Mouse (Mus musculus) G1E (cell line): ENCODE results near the gene Gm3415. TPM values are rescaled to one million over a fixed set of nuclear protein-coding genes. Genes with fewer than 3 reads are reported as not detected.
"Not testable (repeated sequence)": the region's sequence is repeated elsewhere in the genome, so short reads cannot be mapped to it uniquely, and the experiment has no call there.

ENCODE experiments used
- ATAC-seq: 2 replicates; pipeline ENCODE4 v1.8.0; 2016; ENCODE audit warnings: mild to moderate bottlenecking; ENCODE audit not compliant: insufficient number of reproducible peaks, poor library complexity, low FRiP score, severe bottlenecking; ENCODE audit errors: extremely low read depth
- DNase-seq: peaks from one replicate; pipeline ENCODE4 v3.0.0; 2012; ENCODE audit warnings: low spot score
- H3K27me3 ChIP-seq: 2 replicates; pipeline ENCODE4 v1.6.1; 2012; ENCODE audit warnings: mild to moderate bottlenecking, low read length, inconsistent platforms; ENCODE audit not compliant: insufficient read depth
- H3K36me3 ChIP-seq: replicated peaks from 2 replicates; pipeline ENCODE3; 2012; ENCODE audit warnings: mild to moderate bottlenecking, inconsistent platforms
- H3K4me1 ChIP-seq: 2 replicates; pipeline ENCODE4 v1.6.1; 2012; ENCODE audit warnings: low read depth, low read length, inconsistent platforms, mixed read lengths; ENCODE audit not compliant: insufficient read depth
- H3K4me3 ChIP-seq: 2 replicates; pipeline ENCODE4 v1.5.1; 2012; ENCODE audit warnings: low read depth, mild to moderate bottlenecking, inconsistent platforms, low read length, moderate library complexity, mixed read lengths
- H3K9me3 ChIP-seq: replicated peaks from 2 replicates; pipeline ENCODE4 v1.6.1; 2012; ENCODE audit warnings: inconsistent platforms
- CTCF ChIP-seq: IDR thresholded peaks from 2 replicates; pipeline ENCODE4 v1.5.1; 2012; ENCODE audit warnings: low read depth, low read length, inconsistent platforms, mixed read lengths
- GATA1 ChIP-seq: IDR thresholded peaks from 2 replicates; pipeline ENCODE4 v1.6.1; 2012; ENCODE audit warnings: borderline replicate concordance, low read length, inconsistent platforms, mixed read lengths
- GATA2 ChIP-seq: IDR thresholded peaks from 2 replicates; pipeline ENCODE4 v1.6.1; 2012; ENCODE audit warnings: low read depth, low read length, inconsistent platforms, borderline replicate concordance
- POLR2AphosphoS5 ChIP-seq: IDR thresholded peaks from 2 replicates; pipeline ENCODE4 v1.6.1; 2012; ENCODE audit warnings: low read depth, low read length, inconsistent platforms; ENCODE audit not compliant: insufficient replicate concordance
- TAL1 ChIP-seq: conservative IDR thresholded peaks from 2 replicates; pipeline ENCODE4 v1.6.1; 2012; ENCODE audit warnings: low read depth, low read length, inconsistent platforms, mixed read lengths
- polyA plus RNA-seq: library from polyadenylated mRNA; stranded (reverse); fragments of >175 nt; gene quantifications from 2 replicates; pipeline ENCODE4 v1.2.3, GENCODE M21; 2012
- total RNA-seq, 2 experiments: library from RNA; stranded (forward) in 1 of 2; stranded (reverse) in 1 of 2; fragments of 200-1000 nt in 1 of 2; fragments of >200 nt in 1 of 2; fragmentation: Nextera tagmentation in 1 of 2; gene quantifications; 2 replicates each; pipeline ENCODE4 v1.2.3; 2014 to 2017

The Gm3415 gene
- total and polyA plus RNA-seq, 3 experiments: 0.38 TPM; not detected in 2

DNA sequence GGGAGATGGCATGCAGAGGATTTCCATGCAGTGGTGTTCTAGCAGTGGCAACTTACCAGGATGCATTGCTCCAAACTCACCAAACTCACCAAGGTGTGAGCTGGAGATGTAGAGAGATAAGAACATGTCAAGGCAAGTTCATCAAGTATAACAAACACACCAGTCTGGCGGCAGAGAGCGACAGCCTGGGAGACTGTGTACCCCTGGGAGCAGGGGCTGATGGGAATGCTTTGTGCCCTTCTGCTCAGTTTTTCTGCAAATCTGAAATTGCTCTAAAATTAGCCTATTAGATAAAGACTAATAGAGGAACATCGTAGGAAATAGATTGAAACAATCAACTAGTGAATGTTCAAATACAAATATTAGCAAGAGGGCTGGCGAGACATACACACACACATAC lies 35.7 kb downstream of the Gm3415 start:
- TF ChIP-seq CTCF (no peak), GATA1 (no peak), GATA2 (no peak), POLR2AphosphoS5 (no peak), TAL1 (no peak)
- H3K9me3 ChIP-seq: no peaks in the 10 kb centered on the region
- no peaks in the 10 kb centered on the region; the same call in none of the 2 replicates for H3K27me3 ChIP-seq
- no peaks in the 10 kb centered on the region for H3K4me1 ChIP-seq
- H3K36me3 ChIP-seq: no peaks in the 10 kb centered on the region
- DNase-seq (no peak), ATAC-seq (no peak)
- H3K4me3 ChIP-seq: no peak overlapping the region

DNA sequence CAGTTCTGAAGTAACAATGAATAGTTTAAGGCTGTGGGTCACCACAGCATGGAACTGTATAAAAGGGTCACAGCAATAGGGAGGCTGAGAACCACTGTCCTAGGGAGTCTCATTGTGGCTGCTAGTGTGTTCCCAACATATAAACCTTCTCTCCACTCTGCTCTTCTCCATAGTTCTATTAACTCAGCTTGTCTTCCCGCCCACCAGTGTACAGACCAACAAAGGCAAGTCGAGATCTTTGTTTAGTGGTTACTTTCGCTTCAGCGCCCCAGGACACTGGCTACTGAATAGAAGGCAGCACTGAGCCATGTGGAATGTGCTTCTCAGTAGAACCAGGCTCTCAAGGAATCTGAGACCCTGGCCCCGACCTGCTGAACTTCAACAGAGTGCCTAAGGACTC lies 36.6 kb downstream of the Gm3415 start:
- Histone ChIP-seq H3K4me1 (no peaks in the 10 kb centered on the region), H3K36me3 (no peaks in the 10 kb centered on the region), H3K4me3 (no peak overlapping the region), H3K27me3 (no peaks in the 10 kb centered on the region; the same call in none of the 2 replicates), H3K9me3 (no peaks in the 10 kb centered on the region)
- DNase-seq: no peak
- TF ChIP-seq POLR2AphosphoS5 (no peak), TAL1 (no peak), CTCF (no peak), GATA1 (no peak), GATA2 (no peak)
- no peak for ATAC-seq

DNA sequence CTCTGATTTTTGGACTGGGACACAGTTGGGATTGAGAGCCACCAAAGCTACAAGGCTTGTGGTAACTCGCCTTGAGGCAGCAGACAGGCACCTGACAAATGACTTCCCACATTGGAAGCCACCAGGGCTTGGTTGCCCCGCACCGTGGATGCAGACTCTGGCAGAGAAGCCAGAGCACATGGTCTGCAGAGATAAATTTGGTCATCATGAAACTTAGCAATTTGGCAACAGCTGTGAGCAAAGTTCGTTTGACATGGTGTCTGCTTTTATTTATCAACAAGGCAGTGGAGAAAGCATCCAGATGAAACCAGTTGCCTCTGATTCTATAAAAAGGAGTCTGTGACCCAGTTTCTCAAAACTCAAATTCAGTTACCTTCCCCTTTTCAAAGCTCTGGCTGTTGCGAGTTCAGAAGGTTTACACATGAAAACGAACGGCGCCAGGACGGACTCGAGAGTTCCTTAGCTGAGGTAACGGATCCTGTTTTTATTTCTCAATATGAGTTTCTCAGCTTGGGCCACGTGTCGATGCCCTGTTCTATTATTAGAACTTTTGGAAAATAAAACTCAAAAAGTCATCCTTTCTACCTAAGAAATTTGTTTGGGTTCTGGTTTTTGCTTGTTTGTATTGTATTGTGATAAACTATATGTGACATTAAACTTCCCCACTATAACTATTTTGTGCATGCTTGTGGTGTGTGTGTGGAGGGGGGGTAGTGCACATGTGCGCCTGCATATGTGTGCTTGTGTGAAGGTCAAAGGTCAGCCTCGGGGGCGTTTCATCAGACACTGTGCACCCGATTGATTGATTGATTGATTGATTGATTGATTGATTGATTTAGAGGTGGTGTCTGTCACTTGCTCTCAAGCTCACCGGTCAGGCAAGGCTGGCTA lies 40.9 kb downstream of the Gm3415 start:
- TF ChIP-seq GATA1 (no peak), POLR2AphosphoS5 (no peak), CTCF (no peak), GATA2 (no peak), TAL1 (no peak)
- Histone ChIP-seq H3K9me3 (no peaks in the 10 kb centered on the region), H3K4me1 (no peaks in the 10 kb centered on the region; the same call in 1 of the 2 replicates), H3K36me3 (no peaks in the 10 kb centered on the region), H3K4me3 (no peak overlapping the region), H3K27me3 (no peaks in the 10 kb centered on the region; the same call in 1 of the 2 replicates)
- ATAC-seq (no peak), DNase-seq (no peak)

DNA sequence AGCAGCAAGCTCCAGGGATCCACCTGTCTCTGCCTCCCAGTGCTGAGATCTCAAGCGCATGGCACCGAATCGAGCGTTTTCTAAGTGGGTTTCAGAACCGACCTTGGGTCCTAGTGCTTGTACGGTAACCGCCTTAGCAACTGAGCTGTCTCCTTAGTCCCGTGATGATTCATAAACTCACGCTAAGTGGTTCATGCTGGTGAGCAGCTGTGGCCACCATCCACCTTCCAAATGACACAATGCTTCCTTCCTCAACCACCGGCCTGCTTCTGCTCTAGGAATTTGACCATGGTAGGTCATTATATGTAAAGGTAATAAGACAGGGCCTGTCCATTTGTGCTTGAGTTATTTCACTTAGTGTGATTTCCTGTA lies 41.6 kb downstream of the Gm3415 start:
- Histone ChIP-seq H3K4me1 (no peaks in the 10 kb centered on the region; the same call in 1 of the 2 replicates), H3K36me3 (no peaks in the 10 kb centered on the region), H3K27me3 (no peaks in the 10 kb centered on the region; the same call in 1 of the 2 replicates), H3K4me3 (no peak overlapping the region), H3K9me3 (no peaks in the 10 kb centered on the region)
- no peak for DNase-seq
- ATAC-seq: no peak
- no peak for TF ChIP-seq CTCF
- no peak for TF ChIP-seq GATA1
- no peak for TF ChIP-seq GATA2
- TF ChIP-seq TAL1: no peak
- TF ChIP-seq POLR2AphosphoS5: no peak

DNA sequence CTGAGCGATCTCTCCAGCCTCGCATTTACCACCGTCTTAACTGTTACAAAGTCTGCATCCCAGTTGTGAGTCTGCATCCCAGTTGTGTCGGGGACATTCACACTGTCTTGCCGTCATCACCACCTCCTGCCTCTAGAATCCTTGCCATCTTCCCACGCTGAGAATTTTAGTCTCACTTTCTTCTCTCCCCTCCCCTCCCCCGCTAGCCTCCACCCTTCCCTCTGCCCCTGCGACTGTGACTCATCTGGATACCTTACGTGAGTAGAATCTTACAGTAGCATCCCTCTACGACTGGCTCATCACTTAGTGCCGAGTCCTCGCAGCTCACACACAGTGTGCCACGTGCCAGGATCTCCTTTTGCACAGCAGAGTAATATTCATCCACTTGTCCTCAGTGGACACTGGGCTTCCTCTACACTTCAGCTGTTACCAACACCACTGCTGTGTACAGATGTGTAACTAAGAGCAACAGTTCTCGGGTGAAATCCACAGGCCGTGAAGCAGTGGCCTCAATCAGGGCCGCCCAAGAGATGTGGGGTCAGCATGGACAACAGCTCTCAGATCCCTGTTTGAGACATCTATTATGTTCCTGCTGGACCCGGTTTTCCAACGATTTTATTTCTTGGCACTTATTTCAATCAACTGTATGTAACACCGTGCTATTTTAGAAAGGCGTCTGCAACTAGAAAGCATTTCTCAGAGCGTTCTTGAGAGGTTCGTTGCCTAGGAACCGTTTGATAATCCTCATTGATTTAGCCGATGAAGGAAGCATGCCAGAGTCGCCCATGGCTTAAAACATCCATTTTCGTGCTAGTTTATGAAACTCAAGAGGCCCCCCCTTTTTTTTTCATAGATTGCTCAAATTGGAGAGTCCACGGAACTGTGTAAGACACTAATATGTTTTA lies 42.5 kb downstream of the Gm3415 start:
- no peaks in the 10 kb centered on the region; the same call in 1 of the 2 replicates for H3K4me1 ChIP-seq
- H3K4me3 ChIP-seq: no peak overlapping the region
- no peaks in the 10 kb centered on the region; the same call in 1 of the 2 replicates for H3K27me3 ChIP-seq
- DNase-seq (no peak), ATAC-seq (no peak)
- no peaks in the 10 kb centered on the region for H3K9me3 ChIP-seq
- TF ChIP-seq GATA2 (no peak), TAL1 (no peak), CTCF (no peak), POLR2AphosphoS5 (no peak), GATA1 (no peak)
- no peaks in the 10 kb centered on the region for H3K36me3 ChIP-seq

DNA sequence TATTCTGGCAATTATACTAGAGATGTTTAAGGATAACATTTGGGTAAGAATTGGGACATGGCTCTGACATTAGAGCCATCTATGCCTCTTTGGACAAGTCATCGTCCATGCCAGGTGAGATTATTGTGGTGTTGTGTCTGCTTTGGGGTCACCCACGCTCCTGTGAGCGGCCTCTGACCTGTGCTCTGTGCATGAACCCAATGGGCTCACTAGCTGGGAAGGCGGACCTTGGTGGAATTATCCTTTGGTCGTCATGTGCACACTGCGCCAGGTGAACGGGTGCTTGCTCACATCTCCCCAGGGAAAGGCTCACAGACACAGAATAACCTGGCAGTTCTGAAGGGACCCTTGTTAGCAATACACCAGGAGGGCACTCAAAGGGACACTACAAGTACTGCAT lies 43.3 kb downstream of the Gm3415 start:
- H3K4me3 ChIP-seq, ATAC-seq, H3K9me3 ChIP-seq, H3K4me1 ChIP-seq, H3K27me3 ChIP-seq, DNase-seq, H3K36me3 ChIP-seq: not testable (repeated sequence)
